Mouse (Mus musculus) gastrocnemius, postnatal 4 days (tissue): ENCODE measurements at regions not wholly inside any gene's neighbourhood (a gene's known extent, or its start where the extent isn't known, plus 50 kb on each side); places are given as distances from the start of the nearest gene placed in this dataset.
A peak's percentile ranks its signal among the peaks of the same experiment; 100 is the strongest.

ENCODE experiments used
- DNase-seq, 2 experiments: peaks; one replicate each; pipeline ENCODE4 v3.0.0; 2021 to 2022; ENCODE audit warnings: low spot score in 2 of 2, mixed read lengths in 2 of 2

- no peak for DNase-seq
These were observed 427.4 kb downstream of the Prdm2 start for GRCm38 (mm10) chr4:142785386-142785785.

GRCm38 (mm10) chr4:142776711-142777411 is 435.9 kb downstream of the Prdm2 start:
- no peak for DNase-seq

GRCm38 (mm10) chr4:142775023-142775422 is 437.8 kb downstream of the Prdm2 start:
- DNase-seq: no peak

GRCm38 (mm10) chr4:142773651-142774151 is 439.1 kb downstream of the Prdm2 start:
- DNase-seq: peak in 1 of 2 experiments; percentile 24

- peak in 1 of 2 experiments; percentile 14 for DNase-seq
These were observed 439.9 kb downstream of the Prdm2 start for GRCm38 (mm10) chr4:142772751-142773455.

GRCm38 (mm10) chr4:142771520-142772150 is 441.2 kb downstream of the Prdm2 start:
- DNase-seq: no peak

GRCm38 (mm10) chr4:142770177-142770576 is 442.6 kb downstream of the Prdm2 start:
- DNase-seq: no peak

GRCm38 (mm10) chr4:142767665-142768064 is 445.1 kb downstream of the Prdm2 start:
- no peak for DNase-seq

- DNase-seq: no peak
These were observed 451.2 kb downstream of the Prdm2 start for GRCm38 (mm10) chr4:142761577-142761976.

GRCm38 (mm10) chr4:142758102-142758501 is 454.7 kb downstream of the Prdm2 start:
- DNase-seq: no peak

- DNase-seq: peak in 1 of 2 experiments; percentile 17
These were observed 456.5 kb downstream of the Prdm2 start for GRCm38 (mm10) chr4:142756332-142756731.

- no peak for DNase-seq
These were observed 462.9 kb downstream of the Prdm2 start for GRCm38 (mm10) chr4:142749918-142750317.

GRCm38 (mm10) chr4:142723554-142723907 is 484.3 kb upstream of the Kazn start:
- no peak for DNase-seq

- DNase-seq: no peak
These were observed 483.8 kb upstream of the Kazn start for GRCm38 (mm10) chr4:142722845-142723553.

- DNase-seq: no peak
These were observed 462.4 kb upstream of the Kazn start for GRCm38 (mm10) chr4:142701606-142702005.

- DNase-seq: no peak
These were observed 455.7 kb upstream of the Kazn start for GRCm38 (mm10) chr4:142694926-142695325.

GRCm38 (mm10) chr4:142688241-142688640 is 449.0 kb upstream of the Kazn start:
- DNase-seq: no peak

- DNase-seq: no peak
These were observed 438.2 kb upstream of the Kazn start for GRCm38 (mm10) chr4:142677426-142677825.

- DNase-seq: peak in 1 of 2 experiments; percentile 60
These were observed 435.7 kb upstream of the Kazn start for GRCm38 (mm10) chr4:142674641-142675465.

- no peak for DNase-seq
These were observed 432.8 kb upstream of the Kazn start for GRCm38 (mm10) chr4:142671872-142672458.
